30 mouse cellular contexts compared by ENCODE assay signal in genomic region chr3:154130431-154131114, GRCm38 (mm10).
A peak's percentile ranks its signal among the peaks of the same experiment; 100 is the strongest.
DNase-seq lines count a peak whose midpoint lies in the region; ATAC-seq and TF ChIP-seq lines count a peak whose summit lies in the region.
"Had no signal": no experiment of that assay in that cellular context is flagged by ENCODE, and none has a peak within 500 bp of the region (broad histone marks: within the 10 kb centered on the region; RNA-seq: fewer than 3 reads in every experiment).

No protein-coding gene starts in this region.

- no peak for TF ChIP-seq CTCF in hindbrain, postnatal 0 days (IDR thresholded peaks at IDR 0.05; ENCODE audit: low read depth)

- H3K4me2 ChIP-seq in liver, embryonic 13.5 days, result peak overlapping the region; percentile 35
- H3K4me2 ChIP-seq in hindbrain, postnatal 0 days (ENCODE audit: low read depth, low read length), result no peak overlapping the region
- H3K4me2 ChIP-seq: embryonic facial prominence, embryonic 12.5 days; heart, embryonic 11.5 days; hindbrain, embryonic 15.5 days; limb, embryonic 13.5 days had no signal

- no peak overlapping the region for H3K27ac ChIP-seq in liver, embryonic 13.5 days
- H3K27ac ChIP-seq in hindbrain, postnatal 0 days, result no peak overlapping the region
- H3K27ac ChIP-seq: embryonic facial prominence, embryonic 12.5 days; forebrain, embryonic 10.5 days; hindbrain, embryonic 15.5 days; layer of hippocampus, adult 2 months; limb, embryonic 13.5 days; macrophage; midbrain, embryonic 10.5 days had no signal

- 0 out of 2 replicates have a peak overlapping the region, but pooled peaks have one; percentile 22 for H3K9ac ChIP-seq in liver, embryonic 13.5 days
- H3K9ac ChIP-seq in hindbrain, postnatal 0 days (replicated peaks; ENCODE audit: low read length), result no peak overlapping the region
- H3K9ac ChIP-seq: embryonic facial prominence, embryonic 12.5 days; hindbrain, embryonic 15.5 days; limb, embryonic 13.5 days had no signal

- H3K9me3 ChIP-seq in liver, embryonic 13.5 days (replicated peaks), result no peaks in the 10 kb centered on the region
- no peaks in the 10 kb centered on the region for H3K9me3 ChIP-seq in hindbrain, postnatal 0 days (ENCODE audit: low read length)
- H3K9me3 ChIP-seq: embryonic facial prominence, embryonic 12.5 days; forebrain, embryonic 10.5 days; hindbrain, embryonic 15.5 days; limb, embryonic 13.5 days; midbrain, embryonic 10.5 days had no signal

- no peaks in the 10 kb centered on the region for H3K27me3 ChIP-seq in liver, embryonic 13.5 days
- H3K27me3 ChIP-seq in hindbrain, postnatal 0 days (ENCODE audit: insufficient read depth, low read length), result no peaks in the 10 kb centered on the region
- H3K27me3 ChIP-seq: hindbrain, embryonic 15.5 days; limb, embryonic 13.5 days had no signal

- peak; percentile 56; the same call in 1 of the 2 replicates for ATAC-seq in common myeloid progenitor, adult 5-6 weeks (replicated peaks; ENCODE audit: low read depth, poor library complexity, severe bottlenecking)
- peak; percentile 97 for ATAC-seq in liver, embryonic 13.5 days (ENCODE audit: low read depth)
- peak; percentile 85 for ATAC-seq in megakaryocyte progenitor cell, adult 5-6 weeks (replicated peaks; ENCODE audit: poor library complexity)
- no peak for ATAC-seq in hindbrain, postnatal 0 days
- ATAC-seq: midbrain, embryonic 16.5 days had no signal

- H3K36me3 ChIP-seq in liver, embryonic 13.5 days, result no peaks in the 10 kb centered on the region
- H3K36me3 ChIP-seq in hindbrain, postnatal 0 days (ENCODE audit: insufficient read depth, low read length), result no peaks in the 10 kb centered on the region
- H3K36me3 ChIP-seq: embryonic facial prominence, embryonic 12.5 days; forebrain, embryonic 10.5 days; hindbrain, embryonic 15.5 days; limb, embryonic 13.5 days; midbrain, embryonic 10.5 days had no signal

- no peak overlapping the region for H3K4me3 ChIP-seq in liver, embryonic 13.5 days (replicated peaks)
- H3K4me3 ChIP-seq in hindbrain, postnatal 0 days (ENCODE audit: low read length), result no peak overlapping the region
- H3K4me3 ChIP-seq: embryonic facial prominence, embryonic 12.5 days; forebrain, embryonic 10.5 days; hindbrain, embryonic 15.5 days; layer of hippocampus, adult 2 months; limb, embryonic 13.5 days; midbrain, embryonic 10.5 days had no signal

- DNase-seq in MEL-GATA-1-ER (ENCODE audit: extremely low read depth, low read depth), result peak; percentile 6
- peak; percentile 41 for DNase-seq in liver, embryonic 13.5 days
- DNase-seq in hindbrain, postnatal 0 days (ENCODE audit: low spot score), result no peak
- no peak for DNase-seq in cerebellum, adult 11-12 months
- no peak for DNase-seq in kidney, adult 18-20 months
- DNase-seq: adrenal gland, postnatal 25 days; cerebellum, adult 9-10 months; cerebellum, postnatal 36 days; embryo, embryonic 11 days; gastrocnemius, postnatal 25 days; heart, adult 11 months; kidney, adult 2 months; kidney, postnatal 36 days; lung, adult 2 months; lung, postnatal 10 days; right cerebral cortex, adult 18-20 months; spleen, adult 18-20 months; thymus, adult 2 months; thymus, postnatal 36 days had no signal

- WGBS in liver, embryonic 13.5 days (ENCODE audit: insufficient replicate concordance), result 30% methylated on average over 6 of the region's 6 CpGs
- WGBS in hindbrain, postnatal 0 days, result 93% methylated on average over 5 of the region's 6 CpGs

- H3K4me1 ChIP-seq in liver, embryonic 13.5 days (replicated peaks), result peaks cover 31% of the 10 kb centered on the region
- H3K4me1 ChIP-seq in hindbrain, postnatal 0 days (ENCODE audit: insufficient read depth, low read length), result no peaks in the 10 kb centered on the region
- H3K4me1 ChIP-seq: embryonic facial prominence, embryonic 12.5 days; limb, embryonic 13.5 days had no signal

Comparison
In these comparisons a context has a peak if more than half of its experiments do, and no peak if none do; other contexts are left out.
1. DNase-seq: peak in MEL-GATA-1-ER (single experiment) and liver, embryonic 13.5 days (single experiment); none in hindbrain, postnatal 0 days (single experiment), cerebellum, adult 11-12 months (single experiment) and kidney, adult 18-20 months (single experiment).